Mouse (Mus musculus): ENCODE measurements around the gene Tmem234.

DNA sequence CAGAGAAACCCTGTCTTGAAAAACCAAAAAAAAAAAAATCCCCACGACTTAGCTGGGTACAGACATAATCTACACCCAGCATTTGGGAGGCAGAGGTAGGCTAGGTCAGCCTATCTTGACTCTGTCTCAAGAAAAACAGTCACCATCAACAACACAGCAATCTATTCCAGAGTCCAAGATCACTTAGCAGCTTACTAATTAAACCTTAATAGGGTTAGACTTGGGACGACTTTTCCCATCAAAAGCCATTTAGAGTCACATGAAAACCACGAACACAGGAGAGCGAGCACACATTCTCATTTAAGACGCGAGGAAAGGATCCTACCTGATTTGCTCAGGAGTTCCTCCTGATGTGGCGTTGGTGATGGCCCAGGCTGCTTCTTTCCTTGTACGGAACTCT lies 49.9 kb downstream of the Tmem234 start:
- TF ChIP-seq CTCF (IDR thresholded peaks at IDR 0.05; ENCODE audit: borderline replicate concordance, insufficient read depth, low read depth, low read length), result no peak
- no peak for TF ChIP-seq POLR2A (IDR thresholded peaks at IDR 0.05; ENCODE audit: borderline replicate concordance, insufficient read depth, low read length)

Data from cerebellum, adult 2 months (tissue).